Mouse (Mus musculus) right cerebral cortex, postnatal 36 days (tissue): Measurements from ENCODE around the gene Mfsd11.
A peak's percentile ranks its signal among the peaks of the same experiment; 100 is the strongest.

ENCODE experiments used
- DNase-seq, 2 experiments: peaks; one replicate each; pipeline ENCODE4 v3.0.0; 2022; ENCODE audit warnings: low spot score in 2 of 2, mixed read lengths in 1 of 2

Gene Mfsd11

DNA sequence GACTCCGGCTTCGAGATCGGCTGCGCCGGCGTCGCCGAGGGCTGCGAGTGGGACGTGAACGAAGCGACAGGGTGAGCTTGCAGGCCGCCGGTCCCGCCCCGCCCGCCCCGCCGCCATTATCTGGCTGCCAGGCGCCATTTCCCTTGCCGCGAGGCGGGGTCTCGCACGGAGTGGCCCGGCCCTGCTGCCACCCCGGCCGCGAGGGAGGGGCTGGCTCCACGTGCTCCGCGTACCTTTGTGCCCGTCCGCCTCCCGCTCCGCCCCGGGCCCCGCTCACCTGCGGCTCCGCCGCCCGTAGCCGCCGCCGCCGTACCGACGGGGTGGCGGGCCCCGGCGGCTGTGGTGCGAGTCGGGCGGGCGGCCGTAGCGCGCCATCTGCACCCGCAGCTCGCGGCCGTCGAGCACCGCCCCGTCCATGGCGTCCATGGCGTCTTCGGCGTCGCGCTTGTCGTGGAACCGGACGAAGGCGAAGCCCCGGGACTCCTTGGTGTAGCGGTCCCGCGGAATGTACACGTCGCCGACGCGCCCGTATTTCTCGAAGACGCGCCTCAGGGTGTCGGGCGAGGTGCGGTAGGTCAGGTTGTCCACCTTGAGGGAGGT lies at the start of gene Mfsd11:
Gene Mfsd11 (plus strand): TSS at position 150 of the 600 bp plus-strand sequence.
- peak; percentile 57 to 74 for DNase-seq

DNA sequence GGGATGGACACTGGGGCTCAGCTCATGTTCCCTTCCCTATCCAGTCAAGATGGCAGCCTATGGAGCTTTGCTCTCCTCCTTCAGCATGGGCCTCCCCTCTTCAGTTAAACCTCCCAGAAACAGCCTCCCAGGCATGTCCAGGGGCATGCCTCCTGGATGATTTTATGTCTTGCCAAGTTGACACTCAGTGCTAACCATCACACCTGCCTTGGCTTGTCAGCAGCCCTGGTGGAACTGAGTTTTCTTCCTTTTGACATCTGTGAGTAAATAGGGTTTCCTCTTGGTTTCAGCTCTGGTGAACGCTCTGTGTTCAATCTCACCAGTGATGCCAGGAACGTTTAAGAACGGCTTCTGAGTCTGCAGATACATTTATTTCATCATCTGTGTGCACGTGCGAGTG lies 49.5 kb upstream of the Mfsd11 start:
- DNase-seq = no peak

DNA sequence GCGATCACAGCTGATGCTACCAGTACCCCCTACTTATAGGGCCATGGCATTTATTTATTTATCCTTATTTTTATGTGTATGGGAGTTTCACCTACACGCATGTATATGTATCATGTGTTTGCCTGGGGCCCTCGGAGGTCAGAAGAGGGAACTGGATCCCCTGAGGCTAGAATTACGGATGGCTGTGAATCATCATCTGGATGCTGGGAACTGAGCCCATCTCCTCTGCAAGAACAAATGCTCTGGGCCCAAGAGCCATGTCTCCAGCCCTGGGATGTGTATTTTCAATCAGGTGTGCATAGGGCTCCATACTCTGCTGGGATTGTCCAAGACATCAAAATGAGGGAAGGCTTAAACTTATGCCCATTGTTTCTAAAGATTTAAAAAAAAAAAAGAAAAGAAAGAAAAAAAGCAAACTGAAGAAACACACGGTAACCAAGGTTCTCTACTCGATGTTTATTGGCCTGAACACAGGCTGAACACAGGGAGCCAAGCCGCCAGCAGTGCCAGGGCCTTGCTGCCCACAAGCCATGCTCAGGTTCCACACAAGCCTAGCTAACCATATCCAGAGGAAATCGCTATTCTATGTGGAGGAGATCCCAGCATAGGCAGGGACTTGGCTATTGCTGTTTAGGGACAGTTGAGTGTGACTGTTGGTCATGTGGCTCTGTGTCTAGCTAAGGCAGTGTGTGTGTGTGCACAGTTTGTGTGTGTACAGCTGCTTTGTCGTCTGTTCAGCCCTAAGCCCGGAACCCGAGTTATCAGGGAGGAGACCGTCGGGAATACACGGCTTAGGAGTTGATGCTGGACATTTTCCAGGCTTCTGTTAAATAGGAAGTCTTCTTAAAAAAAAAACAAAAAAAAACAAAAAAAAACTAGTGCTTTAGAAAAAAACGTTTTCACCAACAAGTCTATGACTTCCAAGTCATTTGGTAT lies 45.8 kb upstream of the Mfsd11 start:
- DNase-seq = no peak

DNA sequence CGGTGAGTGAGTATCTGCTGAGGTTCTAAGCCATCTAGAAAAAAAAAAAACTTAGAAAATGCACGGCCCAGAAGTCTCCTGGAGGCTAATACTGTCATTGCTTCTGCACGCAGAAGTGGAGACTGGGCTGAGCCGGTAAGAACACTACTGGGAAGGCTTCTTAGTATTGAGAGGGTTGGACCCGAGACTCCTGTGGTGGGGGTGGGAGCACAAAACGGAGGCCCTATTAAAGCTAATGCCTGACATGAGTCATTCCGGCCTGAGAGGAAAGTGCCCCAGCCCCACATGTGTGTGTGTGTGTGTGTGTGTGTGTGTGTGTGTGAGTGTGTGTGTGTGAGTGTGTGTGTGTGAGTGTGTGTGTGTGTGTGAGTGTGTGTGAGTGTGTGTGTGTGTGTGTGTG lies 45.1 kb upstream of the Mfsd11 start:
- no peak for DNase-seq

DNA sequence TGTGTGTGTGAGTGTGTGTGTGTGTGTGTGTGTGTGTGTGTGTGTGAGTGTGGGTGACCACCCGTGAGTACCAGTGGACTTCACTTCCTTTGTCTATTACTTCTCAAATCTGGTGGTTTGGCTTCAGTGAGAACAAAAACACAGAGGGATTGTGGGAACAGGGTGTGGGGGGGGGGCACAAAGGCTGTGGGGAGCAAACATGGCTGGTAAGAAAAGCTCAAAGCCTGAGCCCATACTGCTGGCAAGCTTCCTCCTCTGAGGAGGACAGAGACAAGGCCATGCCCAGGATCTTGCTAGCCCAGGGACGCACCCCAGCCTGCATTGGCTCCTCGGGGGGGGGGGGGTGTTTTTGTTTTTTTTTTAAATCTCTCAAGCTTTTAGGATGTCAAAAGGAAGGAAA lies 44.7 kb upstream of the Mfsd11 start:
- no peak for DNase-seq

DNA sequence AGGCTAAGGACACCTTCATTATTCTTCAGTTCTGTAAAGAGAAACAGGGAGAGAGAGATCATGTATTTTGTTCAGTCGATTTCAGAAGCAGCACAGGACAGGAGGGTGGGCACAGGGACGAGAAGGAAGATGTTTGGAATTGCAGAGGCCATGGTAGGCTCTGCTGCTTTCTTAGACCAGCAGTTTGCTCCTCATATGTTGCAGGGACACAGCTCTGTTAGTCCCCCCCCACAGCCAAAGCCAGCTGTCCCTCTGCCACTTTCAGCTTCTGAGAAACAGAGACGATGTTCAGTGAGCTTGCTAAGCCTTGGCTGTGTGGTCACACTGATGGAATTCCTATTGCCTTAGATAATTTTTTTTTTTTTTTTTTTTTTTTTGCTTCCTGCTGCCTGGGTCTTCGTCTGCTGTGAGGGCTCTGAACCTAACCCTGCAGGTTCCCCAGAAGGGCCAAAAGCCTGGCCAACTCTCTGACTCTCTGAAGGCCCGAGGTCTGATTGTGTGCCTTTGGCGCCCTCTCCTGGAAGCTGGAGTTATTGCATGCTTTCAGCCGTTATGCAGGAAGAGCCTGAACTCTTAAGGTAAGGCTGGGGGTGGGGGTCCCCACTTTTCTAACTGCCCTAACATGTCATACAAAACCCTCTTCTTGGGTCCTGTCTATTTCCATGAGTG lies 44.2 kb upstream of the Mfsd11 start:
- DNase-seq = peak; percentile 69 to 73

DNA sequence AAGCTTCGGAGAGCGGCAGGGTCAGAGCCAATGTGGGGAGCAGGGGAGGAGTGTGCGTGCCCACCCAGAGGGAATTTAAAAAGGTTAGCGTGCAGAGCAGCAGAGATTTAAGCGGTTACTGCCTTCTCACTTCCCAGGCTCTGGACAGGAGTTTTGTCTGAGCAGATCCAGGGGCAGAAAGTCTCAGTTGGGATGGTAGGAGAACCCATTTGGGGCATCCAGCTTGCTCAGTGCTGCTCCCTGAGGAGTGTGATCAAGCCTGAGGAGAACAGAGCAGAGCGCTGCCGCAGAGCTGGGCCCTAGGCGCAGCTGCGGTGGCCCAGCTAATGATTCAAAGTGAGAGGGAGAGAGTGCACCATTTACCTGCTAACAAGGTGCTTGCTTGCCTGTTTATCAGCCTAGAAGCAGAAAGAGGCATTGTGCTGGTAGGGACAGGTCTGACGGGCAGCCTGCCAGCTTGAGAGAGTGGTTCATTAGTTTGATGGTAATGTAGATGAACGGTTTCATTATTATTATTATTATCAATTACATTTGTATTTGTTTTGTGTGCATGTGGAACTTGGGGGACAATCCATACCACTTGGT lies 43.3 kb upstream of the Mfsd11 start:
- DNase-seq = no peak

DNA sequence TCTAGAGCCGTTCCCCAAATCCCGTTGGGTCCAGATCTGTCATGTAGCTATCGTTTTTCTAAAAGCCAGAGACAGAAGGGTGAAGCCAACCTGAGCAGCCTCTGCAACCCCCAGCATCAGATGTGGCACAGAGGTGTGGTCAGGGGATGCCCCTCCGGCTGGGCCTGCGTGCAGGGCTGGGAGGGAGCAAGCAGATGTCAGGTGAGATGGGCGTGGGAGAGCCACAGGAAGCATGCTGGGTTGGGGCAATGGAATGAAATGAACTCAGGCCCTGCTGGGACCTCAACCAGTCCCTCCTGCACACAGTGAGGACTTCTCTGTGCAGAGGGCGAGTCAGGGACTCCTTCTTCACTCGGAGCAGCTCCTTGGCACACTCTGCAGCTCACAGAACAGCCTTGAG lies 42.7 kb upstream of the Mfsd11 start:
- no peak for DNase-seq

DNA sequence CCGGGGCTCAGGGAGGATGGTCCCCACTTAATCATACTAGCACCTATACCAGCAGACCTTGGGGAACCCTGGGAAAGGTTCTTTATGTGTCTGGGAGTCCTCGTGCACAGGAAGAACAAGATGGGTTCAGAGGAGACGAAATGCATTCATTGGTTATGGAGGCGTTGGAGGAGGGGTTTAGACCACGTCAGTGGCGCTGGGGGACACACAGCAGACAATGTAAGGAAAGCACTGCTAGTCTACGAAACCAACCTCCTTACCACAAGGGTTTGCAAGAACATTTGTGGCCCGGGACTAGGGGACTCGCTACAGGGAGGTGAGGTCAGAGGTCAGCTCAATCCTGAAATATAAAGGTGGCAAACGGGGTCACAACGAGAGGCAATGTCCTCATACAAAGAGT lies 41.7 kb upstream of the Mfsd11 start:
- DNase-seq = no peak

DNA sequence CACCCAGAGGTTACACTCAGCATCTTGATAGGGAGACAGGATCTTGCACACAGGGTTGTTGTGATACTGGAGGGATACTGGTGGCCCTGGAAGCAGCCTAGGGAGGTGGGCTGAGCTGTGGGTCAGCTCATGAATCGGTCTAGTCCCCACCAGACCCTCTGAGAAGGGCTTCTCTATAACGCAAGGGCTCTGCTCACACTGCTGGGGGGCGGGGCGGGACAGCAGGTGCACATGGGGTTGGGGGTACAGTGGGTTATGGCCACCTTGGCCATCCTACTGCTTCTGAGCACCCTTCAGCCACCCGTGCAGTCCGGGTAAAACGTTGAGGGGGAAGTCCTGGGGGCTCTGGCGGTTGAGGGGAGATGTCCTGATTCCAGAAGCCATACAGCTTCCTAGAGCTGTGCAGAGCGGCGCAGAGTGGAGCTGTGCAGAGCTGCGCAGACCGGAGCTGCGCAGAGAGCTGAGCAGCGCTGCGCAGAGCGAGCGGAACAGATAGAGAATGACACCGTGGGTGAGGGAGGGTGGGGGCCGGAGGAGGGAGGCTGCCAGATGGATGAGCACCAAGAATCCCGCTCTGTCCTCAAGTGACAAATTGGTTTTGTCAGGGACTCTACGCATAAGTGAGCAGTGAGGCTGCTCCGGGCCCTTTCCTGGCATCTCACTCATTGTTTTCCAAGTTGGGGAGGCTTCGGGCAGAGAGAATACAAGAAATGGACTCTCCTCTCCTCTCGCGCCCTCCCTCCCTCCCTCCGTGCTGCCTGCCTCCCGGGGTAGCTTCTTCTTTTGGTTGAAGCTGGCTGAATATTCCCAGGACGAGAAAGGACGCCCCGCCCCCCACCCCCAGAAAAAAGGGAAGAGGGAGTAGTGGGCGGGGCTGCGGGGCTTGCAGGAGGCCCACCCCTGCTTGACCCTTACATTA lies 41.0 kb upstream of the Mfsd11 start:
- DNase-seq = peak; percentile 69 to 81

DNA sequence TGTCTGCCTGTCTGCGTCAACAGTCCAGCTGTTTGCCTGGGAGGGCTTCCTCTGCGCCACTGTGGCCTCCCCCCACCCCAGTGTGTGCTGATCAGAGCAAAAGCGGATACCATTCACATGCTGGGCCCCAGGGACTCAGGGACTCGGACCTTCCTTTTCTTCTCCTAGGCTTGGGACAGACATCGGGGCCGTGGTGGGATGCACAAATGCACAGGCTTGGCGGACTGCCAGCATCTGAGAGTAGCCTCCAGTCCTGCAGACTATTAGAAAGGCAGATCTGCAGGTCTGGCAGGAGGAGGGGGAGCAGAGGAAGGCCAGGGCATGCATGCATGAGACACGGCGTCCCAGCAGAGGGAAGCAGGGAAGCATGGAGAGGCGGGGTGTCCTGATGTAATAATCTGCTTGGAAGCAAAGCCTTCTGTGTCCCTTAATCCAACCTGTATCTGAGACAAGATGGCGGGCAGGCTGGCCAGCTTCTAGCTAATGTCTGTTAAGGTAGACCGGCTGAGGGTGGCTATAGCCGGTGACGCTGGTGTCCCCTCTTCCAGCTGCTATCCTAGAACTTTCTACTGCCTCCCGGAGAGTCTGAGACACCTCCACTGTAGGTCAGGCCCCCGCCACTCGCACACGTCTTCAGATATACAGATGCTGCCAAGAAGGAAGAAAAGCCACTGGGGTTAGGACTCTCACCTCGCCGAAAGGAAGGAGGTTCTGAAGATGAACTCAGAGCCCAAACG lies 39.3 kb upstream of the Mfsd11 start:
- no peak for DNase-seq

DNA sequence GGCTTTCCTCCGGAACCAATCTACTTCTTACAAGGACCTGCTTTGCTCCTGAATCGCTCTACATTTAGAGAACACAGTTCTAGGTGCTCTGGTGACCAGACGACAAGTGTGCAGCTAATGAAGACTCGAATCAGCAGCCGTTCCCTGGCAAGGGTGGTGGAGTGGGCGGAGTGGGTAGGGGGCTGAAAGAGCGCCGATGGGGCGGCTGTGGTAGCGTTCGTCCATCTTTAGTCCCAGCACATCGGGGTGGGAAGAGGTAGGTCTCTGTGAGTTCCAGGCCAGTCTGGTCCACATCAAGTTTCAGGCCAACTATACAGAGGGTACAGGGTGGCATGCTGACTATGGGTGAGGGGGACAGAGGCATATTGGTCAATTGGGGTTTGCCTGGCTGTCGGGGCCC lies 38.6 kb upstream of the Mfsd11 start:
- no peak for DNase-seq

DNA sequence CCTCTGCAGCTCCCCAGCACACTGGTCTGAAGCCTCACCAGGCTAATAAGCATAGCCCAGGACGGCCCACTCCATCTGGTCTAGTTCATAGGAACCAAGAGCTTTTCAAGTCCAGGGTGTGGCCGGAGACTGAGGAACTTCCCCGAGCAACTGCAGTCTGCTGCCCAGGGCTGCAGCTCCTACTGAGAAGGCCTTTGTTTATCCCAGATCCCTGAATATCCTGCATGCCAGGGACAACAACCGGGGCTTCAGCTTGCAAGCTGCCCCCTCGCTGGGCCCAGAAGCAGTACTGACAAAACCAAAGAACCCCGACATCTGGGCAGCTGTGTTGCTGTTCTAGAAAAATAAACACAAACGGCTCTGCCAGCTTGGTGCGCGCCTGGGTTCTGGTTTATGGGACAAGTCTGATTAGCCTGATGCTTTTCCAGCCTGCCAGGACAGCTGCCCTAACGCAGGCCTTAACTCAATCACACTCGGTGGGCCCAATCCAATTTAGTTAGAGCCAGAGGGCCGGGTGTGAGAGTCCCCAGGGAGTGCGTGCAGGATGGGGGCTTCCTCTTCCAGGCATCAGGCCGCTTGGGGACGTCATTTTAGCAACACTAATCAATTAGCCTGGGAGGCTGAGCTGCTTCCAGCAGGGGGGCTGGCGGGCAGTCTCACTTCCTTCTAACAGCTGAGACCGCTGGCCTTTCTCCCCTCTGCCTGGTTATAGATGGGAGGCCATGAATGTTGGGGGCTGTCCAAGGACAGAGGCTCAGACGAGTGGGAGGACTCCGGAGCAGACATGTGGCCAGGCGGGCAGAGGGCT lies 38.0 kb upstream of the Mfsd11 start:
- DNase-seq = no peak

DNA sequence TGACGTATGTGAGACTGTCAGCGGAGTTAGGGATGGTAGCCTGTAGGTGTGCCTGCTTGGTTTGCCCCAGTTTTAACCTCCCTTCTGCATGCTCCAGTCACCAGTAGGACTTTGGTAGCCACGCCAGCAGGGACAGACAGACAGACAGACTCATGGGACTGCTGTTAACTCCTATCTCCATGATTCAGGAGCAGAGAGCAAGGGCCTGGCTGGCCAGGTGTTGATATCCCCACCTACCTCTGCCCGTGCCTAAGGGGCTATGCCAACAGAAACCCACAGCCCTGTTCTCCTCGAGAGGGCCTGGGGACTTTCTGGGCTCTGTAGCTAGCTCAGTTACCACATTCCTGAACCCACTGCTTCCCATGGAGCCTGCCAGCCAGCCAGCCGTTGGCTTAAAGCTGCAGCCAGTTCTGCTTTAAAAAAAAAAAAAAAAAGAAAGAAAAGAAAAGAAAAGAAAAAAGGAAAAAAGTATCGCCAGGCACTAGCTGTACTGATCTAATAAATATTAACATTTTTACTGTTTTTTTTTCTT lies 37.3 kb upstream of the Mfsd11 start:
- no peak for DNase-seq

DNA sequence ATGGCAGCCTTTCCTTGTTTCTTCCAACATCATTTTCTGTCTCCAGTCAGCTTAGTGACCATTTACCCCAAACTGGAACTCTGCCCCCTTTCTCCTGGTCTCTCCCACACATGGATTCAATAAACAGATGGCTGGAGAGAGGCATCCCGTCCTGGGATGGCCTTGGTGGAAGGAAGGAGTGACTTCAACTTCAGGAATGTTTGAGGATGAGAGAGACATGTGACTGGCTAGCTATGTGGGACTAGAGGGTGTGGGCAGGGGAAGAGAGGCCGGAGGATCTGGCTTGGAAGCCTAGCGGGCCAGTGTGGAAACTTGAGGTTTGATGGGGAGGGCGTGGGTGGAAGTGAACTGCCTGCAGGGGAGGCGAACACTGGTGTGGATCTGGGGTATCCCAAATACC lies 35.5 kb upstream of the Mfsd11 start:
- no peak for DNase-seq

DNA sequence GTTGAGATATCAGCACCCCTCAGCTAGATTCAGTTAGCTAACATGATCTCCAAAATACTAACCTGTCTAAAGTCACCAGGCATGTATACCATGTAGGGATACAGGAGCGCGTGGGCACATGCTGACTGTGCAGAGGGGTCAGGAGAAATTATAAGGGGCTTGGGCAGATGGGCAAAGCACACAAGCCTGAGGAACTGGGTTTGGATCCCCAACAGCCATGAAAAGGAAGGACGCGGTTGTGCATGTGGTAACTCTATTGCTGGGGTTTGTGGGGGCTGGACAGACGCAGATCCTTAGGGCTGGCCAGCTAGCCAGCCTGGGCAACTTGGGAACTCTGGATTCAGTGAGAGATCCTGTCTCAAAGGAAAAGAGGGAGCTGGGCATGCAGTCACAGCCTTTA lies 34.7 kb upstream of the Mfsd11 start:
- no peak for DNase-seq

DNA sequence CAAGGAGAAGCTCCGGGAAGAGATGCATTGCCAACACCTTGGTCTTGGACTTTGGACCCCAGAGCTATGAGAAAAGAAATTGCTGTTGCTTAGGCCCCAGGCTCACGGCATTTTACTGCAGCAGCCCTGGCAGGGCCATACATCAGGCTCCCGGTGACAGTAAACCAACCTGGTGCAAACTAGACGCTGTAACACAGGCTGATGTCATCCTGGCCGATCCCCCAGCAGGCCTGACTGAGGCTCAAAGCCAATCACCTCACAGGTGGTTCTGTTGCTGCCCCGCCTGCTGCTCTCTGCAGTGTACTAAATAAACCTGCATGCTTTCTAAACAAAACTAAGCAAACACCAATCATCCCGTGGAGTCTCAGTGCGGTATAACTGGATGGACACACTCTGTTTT lies 33.5 kb upstream of the Mfsd11 start:
- DNase-seq = no peak

DNA sequence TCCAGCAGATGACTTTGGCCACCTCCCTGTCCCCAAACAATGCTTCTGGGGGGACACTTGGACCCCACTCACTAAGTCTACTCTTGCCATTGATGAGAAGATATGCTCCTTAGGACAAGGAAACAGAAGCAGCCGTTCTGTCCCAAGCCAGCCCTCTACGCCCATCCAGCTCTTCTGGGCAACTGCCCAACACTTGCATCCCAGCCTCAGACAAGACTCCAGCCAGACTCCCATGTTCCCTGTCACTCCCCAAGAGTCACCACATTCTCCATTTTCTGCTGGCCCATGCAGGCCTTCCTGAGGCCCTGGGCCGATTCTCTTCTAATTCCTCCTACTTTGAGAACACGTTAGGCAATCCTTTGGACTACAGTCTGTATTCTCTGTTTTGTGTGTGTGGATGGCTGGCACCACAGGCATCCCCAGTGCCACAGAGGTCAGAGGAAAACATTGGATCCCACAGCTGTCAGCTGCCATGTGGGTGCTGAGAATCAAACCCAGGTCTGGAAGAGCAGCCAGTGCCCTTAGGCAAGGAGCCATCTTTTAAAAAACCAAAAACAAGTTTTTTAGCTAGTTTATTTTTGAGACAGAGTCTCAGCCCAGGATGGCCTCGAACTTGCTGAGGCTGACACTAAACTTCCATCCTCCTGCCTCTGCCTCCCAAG lies 32.2 kb upstream of the Mfsd11 start:
- no peak for DNase-seq
